Mouse (Mus musculus) testis, postnatal 14 days (tissue): ENCODE data around the gene Eral1.
"Not testable (repeated sequence)": the region's sequence is repeated elsewhere in the genome, so short reads cannot be mapped to it uniquely, and the experiment has no call there.

Experiments
- DNase-seq: peaks from one replicate; pipeline ENCODE4 v3.0.0; 2021; ENCODE audit warnings: low spot score

The Eral1 gene

DNA sequence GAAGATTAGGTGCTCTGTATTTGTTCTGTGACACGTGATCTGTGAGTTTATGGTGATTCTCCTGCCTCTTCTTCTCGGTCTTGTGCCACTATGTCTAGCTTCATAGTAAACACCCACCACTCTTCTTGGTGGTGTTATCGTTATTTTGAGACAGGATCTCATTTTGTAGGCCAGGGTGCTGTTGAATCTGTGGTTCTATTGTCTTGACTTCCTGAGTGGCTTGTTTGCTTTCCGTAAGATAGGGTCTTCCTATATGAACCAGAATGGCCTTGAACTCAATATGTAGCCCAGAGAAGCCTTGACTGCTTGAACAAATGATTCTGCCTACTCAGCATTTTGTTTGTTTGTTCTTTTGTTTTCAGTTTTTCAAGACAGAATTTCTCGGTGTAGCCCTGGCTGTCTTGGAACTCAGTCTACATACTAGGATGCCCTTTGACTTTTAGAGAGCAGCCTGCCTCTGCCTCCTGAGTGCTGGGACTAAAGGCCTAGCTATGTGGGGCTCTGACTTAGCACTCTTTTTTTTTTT, 7.6 kb upstream of the Eral1 start:
- DNase-seq: no peak

DNA sequence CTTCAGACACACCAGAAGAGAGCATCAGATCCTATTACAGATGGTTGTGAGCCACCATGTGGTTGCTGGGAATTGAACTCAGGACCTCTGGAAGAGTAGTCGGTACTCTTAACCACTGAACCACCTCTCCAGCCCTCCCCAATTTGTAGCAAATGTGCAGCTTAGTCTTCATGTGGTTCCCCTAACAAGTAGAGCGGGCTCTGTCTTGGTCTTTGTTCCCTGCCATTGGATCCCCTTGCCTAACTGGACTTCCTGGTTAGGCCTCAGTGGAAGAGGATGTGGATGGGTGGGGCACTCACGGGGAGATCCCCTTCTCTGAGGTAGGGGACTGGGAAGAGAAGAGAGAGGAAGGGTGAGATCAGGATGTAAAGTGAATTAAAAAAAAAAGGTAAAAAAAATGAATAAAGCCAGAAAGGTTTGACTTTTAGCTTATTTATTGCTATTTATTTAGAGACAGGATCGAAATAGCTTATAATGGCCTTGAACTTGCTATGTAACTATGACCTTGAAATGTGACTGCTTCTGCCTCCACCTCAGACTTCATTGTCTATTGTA, 6.8 kb upstream of the Eral1 start:
- no peak for DNase-seq

DNA sequence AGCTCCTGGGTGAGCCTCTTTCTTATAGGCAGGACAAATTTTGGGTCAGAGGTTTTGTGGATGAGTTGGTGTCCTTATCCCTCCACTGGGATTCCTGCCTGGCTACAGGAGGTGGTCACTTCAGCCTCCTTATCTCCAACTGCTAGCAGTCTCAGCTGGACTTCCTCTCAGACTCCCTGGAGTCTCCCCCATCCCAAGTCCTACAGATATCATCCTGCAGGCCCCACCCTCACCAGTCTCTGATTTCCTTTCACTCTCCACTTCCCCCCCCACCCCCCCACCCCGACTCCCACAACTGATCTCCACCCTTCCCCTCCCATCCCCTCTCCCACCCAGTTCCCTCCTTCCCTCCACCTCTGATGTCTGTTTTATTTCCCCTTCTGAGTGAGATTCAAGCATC, 3.4 kb upstream of the Eral1 start:
- DNase-seq: no peak

DNA sequence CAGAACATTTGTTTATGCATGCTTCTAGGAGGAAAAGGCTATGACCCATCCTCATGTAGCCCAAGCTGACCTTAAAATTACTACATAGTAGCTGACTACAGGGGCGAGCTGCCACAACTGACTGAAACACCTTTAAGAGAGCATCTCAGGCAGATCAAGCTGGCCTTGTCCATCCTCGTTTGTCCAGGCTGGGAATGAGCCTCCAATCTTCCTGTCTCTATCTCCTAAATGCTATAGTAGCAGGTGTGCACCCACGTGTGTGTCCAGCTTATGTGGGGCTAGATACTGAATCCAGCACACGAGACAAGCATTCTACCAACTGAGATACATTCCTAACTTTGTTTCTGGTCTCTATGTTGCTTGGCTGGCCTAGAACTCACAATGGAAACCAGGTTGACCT, 5.5 kb downstream of the Eral1 start:
- DNase-seq: no peak

DNA sequence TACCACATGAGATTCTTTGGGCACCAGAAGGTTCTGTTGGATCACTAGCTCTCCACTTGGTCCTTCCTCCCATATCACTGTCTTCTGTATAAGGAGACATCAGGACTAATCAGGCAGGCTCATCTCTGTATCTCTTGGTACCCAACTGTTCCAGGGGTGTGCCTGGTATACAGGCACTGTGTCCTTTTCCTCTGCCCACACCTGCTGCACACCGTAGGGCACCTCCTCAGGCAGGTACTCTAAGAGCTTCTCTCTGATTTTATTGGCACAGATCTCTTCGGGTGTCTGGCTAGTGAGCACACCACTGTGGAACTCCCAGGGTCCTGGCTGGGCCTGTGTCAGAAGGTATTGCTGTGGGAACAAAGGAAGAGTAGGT, 5.9 kb downstream of the Eral1 start:
- DNase-seq: no peak

DNA sequence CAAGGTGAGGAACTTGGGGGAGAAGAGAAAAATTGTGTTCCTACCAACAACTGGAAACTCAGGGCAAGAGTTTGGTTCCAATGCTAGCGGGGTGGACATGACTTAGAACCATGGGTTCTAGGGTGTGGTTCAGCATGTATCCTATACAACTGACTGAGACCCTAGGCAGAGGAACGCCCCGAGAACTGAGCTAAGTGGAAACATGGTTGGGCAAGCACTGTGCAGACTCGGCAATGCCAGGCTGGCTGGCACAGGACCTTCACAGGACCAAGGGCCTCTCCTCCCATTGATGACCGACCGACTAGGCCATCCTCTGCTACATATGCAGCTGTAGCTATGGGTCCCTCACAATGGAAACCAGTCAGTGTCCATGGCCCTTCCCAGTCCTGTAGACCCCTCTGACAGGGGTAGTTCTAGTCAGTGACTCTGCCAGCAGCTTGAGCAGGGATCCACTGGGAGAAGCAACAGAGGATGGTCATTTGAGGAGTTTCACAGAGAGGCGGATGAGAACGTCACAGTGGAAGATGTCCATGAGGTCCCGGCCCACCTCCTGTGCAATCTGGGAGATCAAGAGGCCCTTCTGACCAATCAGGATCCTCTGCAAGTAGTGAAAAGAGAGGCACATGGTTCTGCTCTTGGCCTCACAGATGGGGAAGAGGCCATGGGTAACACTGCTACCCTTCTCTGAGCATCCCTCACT, 6.5 kb downstream of the Eral1 start:
- DNase-seq: no peak

DNA sequence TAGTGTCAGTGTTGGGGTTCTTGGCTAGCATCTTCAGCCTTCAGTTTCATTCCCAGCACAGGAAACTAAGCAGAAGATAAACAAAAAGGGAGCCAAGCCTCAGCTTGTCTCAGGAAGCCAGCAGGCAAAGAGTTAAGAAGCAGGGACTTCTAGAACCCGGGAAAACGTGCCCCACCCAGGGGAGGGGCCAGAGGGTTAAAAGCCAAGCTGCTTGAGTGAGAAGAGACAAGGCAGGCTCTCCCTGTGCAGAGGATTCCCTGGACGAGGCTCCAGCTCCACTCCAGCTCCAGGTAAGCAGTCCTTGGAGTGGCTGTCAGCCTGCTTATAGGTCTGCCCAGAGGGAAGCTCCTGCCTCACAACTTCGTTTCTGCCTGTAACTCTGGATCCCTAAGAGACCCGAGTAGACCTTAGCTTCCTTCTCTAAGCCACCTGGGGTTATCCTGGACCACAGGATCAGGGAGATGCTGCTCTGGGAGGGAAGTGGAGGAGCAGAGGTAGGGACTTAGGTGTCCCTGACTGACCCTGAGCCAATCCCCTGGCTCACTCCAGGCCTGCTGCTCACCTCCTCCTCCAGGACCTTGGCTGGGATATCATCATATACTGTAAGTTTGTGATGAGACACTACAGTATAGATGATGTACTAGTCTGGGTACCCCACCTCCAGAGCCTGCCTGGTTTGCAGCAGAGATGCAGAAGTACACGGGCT, 7.6 kb downstream of the Eral1 start:
- DNase-seq: no peak

DNA sequence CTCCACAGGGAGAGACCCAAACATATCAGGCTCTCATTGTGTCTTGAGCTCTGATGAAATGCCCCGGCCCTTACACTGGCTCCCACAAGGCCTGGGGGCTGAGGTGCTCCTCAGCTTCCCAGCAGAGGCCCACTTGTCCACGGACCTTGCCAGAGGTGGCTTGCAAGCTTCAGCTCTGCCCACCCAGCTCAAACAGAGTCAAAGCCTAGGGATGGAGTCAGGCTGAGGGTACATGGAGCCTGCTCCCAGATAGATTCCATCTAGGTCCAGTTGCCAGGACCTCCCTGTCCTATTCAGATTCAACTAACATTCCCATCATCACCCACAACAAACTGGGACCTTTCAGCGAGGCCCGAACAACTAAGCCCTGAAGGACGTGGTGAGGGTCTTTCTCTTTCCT, 8.2 kb downstream of the Eral1 start:
- DNase-seq: no peak

DNA sequence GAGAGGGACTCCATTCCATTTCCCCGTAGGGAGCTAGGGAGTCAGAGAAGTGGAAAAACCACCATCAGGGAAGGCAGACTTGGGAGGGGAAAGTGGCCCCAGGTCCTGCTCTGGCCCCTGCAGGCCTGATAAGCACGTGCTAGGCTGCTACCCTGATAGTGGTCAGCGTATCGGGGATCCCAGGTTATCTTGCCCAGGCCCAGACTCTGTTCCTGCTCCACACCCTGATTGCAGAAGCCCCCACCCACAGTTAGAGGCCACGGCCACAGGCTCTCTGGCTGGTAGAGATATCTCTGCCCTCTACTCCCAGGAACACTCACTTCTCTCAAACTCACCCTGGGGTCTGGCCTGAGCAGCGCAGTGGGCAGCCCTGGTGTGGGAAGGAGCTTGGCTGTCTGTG, 10.5 kb downstream of the Eral1 start:
- no peak for DNase-seq

DNA sequence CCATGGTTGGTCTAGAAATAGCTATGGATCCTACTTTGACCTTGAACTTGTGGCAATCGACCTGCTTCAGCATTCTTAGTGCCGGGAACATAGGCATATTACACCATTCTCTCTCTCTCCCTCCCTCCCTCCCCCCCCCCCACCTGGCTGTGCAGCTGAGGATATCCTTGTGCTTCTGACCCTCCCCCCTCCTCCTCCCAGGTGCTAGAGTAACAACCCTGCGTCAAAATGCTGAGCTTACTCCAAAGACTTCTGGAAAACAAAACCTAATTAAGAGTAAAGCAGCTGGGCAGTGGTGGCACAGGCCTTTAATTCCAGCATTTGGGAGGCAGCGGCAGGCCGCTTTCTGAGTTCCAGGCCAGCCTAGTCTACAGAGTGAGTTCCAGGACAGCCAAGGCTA, 11.1 kb downstream of the Eral1 start:
- DNase-seq: no peak

DNA sequence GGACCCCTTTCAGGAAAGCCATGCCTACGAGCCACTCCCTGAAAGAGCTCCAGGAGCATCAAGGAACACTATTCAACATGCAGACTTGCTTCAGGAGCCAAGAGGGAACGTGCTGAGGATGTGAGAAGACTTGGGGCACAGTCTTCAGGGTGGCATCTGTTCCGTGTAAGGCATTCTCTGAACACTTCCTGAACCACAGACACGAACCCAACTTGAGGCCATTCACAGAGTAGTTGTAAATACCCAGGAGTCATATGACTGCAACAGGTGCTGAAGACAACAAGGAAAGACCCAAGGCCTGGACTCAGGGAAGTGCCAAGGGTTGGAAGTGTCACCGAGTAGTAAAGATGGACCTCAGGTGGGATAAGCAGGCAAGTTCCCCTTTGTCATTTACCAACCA, 12.6 kb downstream of the Eral1 start:
- DNase-seq: no peak

DNA sequence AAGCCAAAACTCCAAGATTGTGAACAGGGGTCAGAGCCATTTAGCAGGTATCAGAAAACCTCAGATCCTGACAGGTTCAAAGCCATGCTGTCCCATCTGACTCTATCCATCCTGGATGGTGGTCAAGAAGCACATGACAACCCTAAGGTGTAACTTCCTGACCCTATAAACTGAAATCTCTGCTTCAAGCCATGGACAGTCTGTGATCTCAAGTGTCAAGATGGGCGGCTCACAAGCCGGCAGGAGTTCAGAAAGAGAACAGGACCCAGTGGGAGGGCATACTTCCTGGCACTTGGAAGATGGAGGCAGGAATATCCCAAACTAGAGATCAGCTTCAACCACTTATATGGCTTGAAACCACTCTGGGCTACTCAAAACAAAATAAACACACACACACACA, 13.5 kb downstream of the Eral1 start:
- no peak for DNase-seq

DNA sequence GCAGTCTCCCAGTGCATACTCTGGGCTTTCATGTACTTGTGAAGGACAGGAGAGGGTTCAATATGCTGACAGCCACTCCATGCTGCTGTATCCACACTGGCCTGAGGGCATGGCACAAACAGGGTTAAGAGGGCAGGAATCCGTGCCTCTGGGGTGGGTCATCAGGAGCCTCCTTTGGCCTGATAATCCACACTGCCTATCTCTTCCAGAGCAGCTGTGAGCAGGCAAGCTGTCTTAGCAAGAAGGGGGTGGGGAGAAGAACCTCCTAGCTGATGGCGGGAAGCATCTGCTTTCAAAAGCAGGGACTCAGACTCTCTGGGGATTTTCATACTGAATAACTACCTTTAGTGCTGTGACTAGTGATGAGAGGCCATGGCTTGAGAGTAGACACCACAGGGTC, 14.3 kb downstream of the Eral1 start:
- no peak for DNase-seq

DNA sequence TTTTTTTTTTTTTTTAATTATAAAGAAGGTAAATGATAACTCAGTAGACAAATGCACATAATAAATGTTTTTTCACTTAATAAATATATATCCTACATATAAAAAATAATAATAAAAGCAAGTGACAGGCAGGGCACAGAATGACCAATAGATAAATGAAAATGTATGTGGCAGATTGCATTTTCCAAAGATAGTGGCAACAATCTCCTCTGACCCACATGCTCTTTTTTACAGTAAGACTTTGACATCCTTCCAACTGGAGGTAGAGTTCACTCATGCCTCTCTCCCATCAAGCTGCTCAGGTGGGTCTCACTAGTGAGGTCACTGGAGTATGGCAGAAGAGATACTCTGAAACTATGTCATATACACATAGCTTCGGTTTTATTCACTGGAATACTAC, 17.6 kb downstream of the Eral1 start:
- no peak for DNase-seq

DNA sequence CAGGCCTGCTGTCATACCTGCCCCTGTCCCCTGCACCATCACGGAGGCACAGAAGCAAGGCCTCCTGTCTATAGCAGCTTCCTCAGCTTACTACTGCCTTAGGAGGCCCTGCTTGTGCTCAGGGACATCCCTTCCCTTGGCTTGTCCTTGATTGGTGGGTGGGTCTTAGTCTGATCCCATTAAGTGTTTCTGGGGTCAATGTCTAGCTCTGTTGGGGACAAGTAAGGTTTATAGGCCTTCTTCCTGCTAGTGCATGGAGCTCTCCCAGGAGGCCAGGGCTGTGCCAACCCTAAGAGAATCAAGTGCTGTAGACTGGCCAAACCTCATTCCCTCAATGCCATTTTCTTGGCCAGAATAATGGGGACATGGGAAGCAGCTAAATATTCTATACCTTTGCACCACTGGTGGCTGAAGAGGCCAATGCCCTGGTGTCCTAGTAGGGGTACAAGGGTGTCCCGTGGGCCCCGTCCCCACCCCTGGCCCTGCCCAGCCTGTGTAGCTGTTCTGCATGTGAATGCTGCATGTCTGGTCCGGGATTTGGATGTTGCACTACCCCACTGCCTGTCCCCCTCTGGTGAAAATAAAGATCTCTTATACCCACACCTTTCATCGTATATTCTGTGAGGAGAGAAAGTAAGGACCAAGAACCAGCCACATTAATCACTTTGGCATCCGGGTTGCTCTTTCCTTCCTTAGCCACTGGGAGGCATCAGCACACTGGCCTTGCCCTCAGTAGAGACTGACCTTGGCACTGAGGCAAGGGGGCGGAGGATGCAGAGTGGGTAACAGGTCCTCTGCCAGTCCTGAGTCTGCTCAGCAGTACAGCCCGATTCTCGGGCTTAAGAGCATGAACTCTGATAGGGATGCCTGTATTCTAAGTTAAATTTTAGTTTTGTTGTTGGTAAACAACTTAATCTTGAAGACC, 20.1 kb downstream of the Eral1 start:
- peak; percentile 70 for DNase-seq

DNA sequence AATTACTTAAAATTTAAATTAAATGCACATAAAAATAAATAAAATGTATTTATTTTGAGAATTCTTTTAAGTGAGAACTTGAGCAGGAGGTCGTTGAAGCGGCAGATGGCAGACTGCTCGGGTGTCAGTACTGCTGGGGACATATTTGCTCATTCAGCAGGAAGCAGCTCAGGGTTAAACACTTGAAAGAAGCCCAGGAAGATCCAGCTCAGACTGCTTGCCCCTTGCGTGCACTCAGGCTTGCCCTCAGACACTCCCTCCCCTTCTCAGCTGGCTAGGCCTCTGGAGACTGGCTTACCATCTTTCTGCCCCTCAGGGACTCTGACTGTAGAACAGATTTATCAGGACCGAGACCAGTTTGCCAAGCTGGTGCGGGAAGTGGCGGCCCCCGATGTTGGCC, 23.2 kb downstream of the Eral1 start:
- DNase-seq: no peak

DNA sequence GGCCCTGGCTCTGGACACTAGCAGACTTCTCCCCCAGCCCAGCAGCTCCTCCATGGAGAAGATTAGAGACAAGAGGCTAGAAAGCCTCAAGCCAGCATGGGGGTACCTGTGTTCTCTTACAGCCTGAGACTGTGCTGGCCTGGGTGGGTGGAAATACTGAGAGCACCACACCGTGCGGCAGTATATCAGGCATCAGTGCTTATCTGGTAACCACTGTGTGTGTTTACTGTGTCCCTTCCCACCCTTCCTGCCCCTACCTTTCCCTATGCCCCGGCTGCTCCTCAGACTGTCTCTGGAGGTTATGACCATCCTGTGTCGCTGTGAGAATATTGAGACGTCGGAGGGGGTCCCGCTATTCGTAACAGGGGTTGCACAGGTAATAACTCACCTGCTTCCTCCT, 27.1 kb downstream of the Eral1 start:
- DNase-seq: no peak

DNA sequence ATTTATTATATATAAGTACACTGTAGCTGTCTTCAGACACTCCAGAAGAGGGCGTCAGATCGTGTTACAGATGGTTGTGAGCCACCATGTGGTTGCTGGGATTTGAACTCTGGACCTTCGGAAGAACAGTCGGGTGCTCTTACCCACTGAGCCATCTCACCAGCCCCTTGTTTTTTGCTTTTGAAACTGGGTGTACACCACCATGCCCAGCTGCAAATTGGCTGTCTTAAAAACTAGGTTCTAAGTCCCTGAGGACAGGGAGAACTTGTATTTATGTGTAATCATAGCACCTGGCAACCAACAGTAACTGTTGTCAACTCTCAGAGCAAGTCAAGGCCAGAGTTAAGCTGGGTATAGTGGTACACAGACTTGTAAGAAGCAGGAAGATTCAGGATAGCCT, 31.5 kb downstream of the Eral1 start:
- DNase-seq: not testable (repeated sequence)

DNA sequence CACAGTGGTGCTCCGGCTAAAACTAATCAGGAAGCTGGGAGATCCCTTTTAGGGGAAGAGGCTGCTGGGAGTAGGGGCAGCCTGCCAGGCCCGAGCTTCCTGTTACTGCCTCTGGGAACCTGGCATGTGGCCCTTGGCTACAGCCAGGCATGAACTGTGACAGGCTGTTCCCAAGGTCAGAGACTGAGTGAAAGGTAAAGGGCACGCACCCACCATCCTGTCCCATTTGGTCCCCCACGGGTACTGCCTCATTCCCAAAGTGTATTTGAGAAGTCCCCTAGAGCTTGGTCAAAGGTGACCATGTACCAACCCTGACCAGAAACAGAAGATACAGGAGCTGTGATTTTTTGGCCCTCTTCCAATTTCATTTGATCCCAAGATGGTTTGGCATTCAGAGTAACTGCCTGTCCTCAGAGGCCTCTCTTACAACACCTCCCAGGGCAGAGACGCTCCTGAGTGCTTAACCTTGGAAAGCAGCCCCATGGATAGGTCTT, 35.4 kb downstream of the Eral1 start:
- DNase-seq: peak; percentile 81

DNA sequence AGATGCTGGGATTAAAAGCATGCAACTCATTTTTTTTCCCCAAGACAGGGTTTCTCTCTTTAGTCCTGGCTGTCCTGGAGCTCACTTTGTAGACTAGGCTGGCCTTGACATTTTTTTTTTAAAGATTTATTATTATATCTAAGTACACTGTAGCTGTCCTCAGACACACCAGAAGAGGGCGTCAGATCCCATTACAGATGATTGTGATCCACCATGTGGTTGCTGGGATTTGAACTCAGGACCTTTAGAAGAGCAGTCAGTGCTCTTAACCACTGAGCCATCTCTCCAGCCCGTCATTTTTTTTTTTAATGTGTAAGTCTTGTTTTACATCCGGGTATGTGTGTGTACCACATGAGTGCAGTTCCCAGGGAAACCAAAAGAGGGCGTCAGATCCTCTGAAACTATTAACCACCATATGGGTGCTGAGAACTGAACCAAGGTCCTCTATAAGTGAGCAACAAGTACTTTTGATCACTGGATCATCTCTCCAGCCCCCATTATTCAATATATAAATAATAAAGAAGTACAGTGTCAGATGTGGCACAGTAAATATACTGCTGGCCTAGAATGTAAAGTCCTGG, 37.8 kb downstream of the Eral1 start:
- DNase-seq: not testable (repeated sequence)

DNA sequence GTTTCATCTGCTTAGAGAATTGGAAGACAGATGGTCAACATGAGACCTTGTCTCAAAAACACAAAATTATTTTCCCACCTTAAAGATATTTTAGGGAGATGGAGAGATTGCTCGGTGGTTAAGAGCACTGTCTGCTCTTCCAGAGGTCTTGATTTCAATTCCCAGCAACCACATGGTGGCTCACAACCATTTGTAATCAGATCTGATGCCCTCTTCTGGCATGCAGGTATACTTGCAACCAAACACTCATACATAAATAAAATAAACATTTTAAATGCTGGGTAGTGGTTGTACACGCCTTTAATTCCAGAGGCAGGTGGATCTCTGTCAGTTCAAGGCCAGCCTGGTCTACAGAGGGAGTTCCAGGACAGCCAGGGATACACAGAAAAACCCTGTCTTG, 39.3 kb downstream of the Eral1 start:
- DNase-seq: no peak
